Mouse (Mus musculus) ES-Bruce4 (cell line): ENCODE measurements around the gene Hist1h4c.
"Not testable (repeated sequence)": the region's sequence is repeated elsewhere in the genome, so short reads cannot be mapped to it uniquely, and the experiment has no call there.

Source experiments
- CTCF ChIP-seq: IDR thresholded peaks from one replicate; pipeline ENCODE4 v1.8.1; 2011; ENCODE audit warnings: low read depth, low read length
- EP300 ChIP-seq: IDR thresholded peaks from 2 replicates; pipeline ENCODE4 v1.6.1; 2011; ENCODE audit warnings: low read depth, low read length; ENCODE audit not compliant: insufficient read depth
- POLR2A ChIP-seq: IDR thresholded peaks from one replicate; pipeline ENCODE4 v1.8.1; 2011; ENCODE audit warnings: low read length; ENCODE audit not compliant: insufficient read depth

DNA sequence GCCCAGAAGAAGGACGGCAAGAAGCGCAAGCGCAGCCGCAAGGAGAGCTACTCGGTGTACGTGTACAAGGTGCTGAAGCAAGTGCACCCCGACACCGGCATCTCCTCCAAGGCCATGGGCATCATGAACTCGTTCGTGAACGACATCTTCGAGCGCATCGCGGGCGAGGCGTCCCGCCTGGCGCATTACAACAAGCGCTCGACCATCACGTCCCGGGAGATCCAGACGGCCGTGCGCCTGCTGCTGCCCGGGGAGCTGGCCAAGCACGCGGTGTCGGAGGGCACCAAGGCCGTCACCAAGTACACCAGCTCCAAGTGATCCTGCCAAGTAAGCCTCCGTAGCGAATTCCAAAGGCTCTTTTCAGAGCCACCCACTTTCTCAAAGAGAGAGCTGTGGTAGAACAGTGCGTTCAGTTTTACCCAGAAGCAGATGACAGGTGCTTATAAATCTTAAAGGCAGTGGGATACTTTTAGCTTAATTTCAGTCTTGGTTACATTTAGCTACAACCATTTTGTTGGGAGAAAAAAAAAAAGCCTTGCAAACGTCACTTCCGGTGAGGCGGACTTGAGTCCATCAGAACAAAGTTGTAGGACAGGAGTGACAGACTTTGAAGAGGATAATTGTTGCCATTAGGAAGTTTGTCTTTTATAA lies 13.8 kb downstream of the Hist1h4c start:
- not testable (repeated sequence) for TF ChIP-seq CTCF, EP300
- peak; percentile 71 for TF ChIP-seq POLR2A
